Mouse (Mus musculus): Measurements from ENCODE around the gene Igf2. TPM values are rescaled to one million over a fixed set of nuclear protein-coding genes. Genes with fewer than 3 reads are reported as not detected.

Igf2 gene
- 100 to 1,000 TPM in 1 of 2 experiments, 10 to 100 TPM in 1; 66.5 to 109 TPM for total RNA-seq (2021)

DNA sequence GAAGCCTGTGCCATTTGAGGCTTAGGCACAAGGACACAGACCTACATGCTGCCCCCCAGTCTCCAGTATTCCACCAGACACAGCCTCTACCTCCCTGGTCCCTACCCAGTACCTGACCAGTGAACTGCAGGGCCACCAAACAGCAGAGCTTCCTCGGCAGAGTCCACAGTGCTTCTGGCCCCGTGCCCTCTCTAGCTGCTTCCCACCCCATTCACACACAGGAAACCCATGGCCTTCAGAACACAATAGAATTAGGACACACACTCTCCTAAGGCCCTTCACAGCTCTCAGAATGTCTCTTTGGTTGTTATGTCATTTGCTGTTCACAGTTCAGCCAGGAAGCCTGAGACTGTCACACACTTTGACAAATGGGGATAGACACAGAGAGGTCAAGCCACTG, at the start of gene Igf2:
Igf2 (minus strand) TSS at position 158 of the 400 bp plus-strand sequence.
- intact Hi-C loops (cut with DNase I): no loop called here
- no peak for DNase-seq (ENCODE audit: low spot score in 2 of 2)

DNA sequence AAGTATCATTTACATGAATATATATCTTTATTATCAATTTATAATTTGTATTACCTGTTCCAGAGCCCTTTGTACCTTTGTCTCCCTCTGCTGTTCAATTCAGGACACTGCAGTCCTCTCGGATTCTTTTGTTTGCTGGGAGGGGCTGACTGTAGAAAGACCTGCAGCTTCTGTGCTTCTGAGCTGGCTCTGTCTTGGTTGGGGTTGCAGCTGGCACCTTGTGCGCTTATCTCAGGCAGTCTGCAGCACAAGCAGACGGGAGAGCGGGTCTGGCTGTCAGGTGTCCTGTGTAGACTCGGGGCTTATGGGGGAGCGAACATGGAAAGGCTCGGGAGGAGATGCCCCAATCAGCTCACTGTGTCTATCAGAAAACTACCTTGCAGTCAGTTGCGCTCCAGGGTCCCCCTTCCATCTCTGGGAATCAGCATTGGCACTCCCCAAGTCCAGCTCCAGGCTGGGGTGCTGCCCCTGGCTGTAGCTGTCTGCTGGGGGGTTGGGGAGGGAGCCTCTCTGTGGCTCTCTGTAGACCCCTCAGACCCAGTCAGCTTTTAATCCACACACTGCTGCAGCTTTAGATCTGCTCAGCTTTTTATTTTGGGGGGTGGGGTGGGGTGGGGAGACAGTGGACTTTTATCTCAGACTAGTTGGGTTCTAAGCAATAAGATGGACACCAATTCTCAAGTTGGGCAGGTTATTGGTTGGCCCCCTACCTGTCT, 48.3 kb upstream of the Igf2 start:
- DNase-seq (ENCODE audit: low spot score in 2 of 2): peak; percentile 4 to 26
- intact Hi-C loops (cut with DNase I): no loop called here

DNA sequence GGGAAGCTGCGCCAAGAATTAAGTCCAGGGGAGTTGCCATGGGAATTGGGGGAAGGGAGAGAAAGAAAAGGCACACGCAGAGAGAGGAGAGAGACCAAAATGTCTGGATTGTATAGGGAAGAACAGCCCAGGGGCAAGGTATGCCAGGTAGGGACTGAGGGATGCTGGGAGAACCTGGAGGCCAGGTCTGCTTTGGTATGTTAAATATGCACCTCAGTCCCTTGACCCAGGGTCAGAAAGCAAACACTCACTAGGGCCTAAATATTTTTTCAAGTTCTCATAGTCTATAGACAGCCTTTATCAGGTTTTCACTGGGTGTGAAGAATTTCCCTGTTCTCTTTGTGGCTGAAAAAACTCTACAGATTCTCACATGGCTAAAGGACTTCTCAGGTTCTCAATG, 40.3 kb upstream of the Igf2 start:
- no peak for DNase-seq (ENCODE audit: low spot score in 2 of 2)
- intact Hi-C loops (cut with DNase I): no loop called here

DNA sequence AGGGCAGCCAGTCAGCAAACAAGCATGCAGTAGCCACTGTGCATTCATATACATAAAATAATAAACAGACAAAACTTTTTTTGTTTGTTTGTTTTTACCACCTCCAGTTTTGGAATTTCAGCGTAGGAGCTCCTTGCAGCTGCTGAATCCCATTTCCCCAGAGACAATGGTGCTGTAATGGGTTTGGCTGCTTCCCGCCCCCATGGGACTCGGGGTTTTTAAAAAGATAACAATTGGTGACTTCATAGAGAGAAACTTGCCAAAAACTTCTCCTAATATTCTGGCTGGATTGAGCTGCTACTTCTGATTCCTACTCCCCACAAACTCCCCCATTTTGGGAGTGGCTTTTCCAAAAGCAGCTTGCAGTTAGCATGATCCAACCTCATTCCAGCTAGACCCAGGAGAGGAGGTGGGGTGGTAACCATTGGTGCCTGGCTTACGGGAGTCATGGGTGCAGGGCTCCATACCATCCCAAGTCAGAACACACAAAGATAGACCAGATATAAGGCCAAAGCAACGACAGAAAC, 32.8 kb upstream of the Igf2 start:
- intact Hi-C loops (cut with DNase I): no loop called here

DNA sequence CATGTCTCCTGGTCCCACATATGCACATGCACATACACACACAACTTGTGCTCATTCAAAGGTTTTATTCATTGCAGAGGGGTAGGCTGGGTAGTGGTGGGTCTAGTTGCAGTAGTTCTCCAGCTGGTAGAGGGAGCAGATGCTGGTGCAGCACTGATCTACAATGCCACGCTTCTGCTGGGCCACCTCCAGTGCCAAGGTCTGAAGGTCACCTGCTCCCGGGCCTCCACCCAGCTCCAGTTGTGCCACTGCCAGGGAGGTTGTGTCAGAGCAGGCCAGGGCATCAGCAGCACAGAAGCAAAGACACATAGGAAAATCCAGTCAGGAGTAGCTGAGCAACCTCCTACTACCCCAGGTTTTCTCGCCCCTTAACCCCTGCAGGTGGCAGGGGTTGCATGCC, 12.0 kb upstream of the Igf2 start:
- intact Hi-C loops (cut with DNase I): no loop called here
- DNase-seq (ENCODE audit: low spot score in 2 of 2): no peak

More for the DNA sequence above, 32.8 kb upstream of the Igf2 start:
- DNase-seq (ENCODE audit: low spot score in 2 of 2): no peak

DNA sequence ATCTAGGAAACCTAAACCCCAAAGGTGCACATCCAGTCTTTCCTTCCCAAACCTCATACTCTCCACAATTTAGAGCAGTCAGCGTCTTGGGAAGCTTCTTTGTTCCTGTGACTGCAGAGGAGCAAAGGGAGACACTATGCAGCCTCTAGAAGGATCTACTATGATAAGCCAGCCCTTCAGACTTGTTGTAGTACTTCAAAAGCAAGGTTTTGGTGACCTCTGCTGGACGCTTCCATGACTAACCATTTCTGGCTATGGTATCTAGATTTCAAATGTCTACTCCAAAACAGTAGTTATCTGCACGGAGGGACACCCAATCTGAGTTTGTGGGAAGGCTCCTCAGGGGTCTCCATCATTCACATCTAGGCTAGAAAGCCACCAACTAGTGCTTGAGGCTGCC, 9.0 kb upstream of the Igf2 start:
- intact Hi-C loops (cut with DNase I): loop anchor here (2.0 kb wide), 1 partner anchor 359 kb away; no protein-coding TSS in a partner anchor

DNA sequence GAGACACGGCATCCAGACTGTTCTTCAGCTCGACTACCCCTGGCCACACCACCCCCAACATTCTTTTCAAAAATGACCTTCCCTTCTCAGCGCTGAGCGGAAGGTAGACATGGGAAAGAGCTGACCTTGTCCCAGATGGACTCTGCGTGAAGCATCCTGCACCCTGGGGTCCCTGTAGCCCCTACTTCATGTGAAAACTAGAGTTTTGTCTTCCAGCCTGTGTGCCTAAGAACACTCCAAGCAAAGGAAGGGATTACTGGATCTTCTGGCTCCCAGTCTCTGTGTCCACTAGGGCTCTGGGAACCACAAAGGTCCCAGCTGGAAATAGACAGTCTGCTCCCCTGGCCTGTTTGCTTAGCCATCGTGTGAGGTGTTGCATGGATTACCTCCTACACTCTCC, 8.5 kb upstream of the Igf2 start:
- intact Hi-C loops (cut with DNase I): loop anchor here (2.0 kb wide), 1 partner anchor 358 kb away; no protein-coding TSS in a partner anchor
- DNase-seq (ENCODE audit: low spot score in 2 of 2): no peak

More for the DNA sequence above, 9.0 kb upstream of the Igf2 start:
- DNase-seq (ENCODE audit: low spot score in 2 of 2): peak in 1 of 2 experiments; percentile 48

DNA sequence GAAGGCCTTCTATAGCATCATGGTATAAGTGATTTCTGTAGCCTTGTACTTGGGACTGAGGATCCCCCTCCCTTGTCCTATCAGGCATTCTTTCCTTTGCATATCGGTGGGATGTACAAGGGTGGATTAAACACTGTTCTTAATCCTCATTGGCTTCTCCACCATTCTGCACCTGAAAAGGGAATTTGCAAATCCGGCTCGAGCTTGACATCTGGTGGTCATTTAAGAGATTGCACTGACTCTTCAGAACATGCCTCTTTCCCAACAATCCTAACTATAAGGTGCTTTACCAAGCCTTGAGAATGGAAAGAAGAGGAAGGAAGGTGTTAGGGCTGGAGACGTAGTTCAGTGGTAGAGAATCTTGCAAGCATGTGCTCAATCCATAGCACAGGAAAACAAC, 5.5 kb upstream of the Igf2 start:
- intact Hi-C loops (cut with DNase I): loop anchor here (1.0 to 5.0 kb wide), 3 partner anchors 62 to 340 kb away; partner anchors contain the start of gene Mrpl23
- peak; percentile 42 to 47 for DNase-seq (ENCODE audit: low spot score in 2 of 2)

DNA sequence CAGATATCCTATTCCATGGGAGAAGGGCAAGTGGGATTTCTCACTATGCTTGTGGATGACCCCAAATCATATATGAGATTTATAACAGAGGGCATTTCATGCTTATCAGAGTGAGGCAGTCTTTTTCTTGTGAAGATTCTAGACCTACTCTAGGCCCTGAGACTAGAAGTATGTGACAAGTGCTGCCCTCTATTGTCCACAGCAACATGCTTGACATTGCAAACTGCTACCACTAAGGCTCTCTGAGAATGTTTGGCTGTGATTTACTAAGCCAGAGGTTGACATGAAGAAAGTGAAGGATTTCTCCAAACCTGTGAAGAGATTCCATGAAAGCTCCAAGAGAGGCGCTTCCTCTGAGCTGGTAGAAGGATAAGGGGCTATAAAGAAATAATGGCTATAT, 4.5 kb upstream of the Igf2 start:
- intact Hi-C loops (cut with DNase I): loop anchor here (2.0 to 5.0 kb wide), 3 partner anchors 139 to 339 kb away; partner anchors contain the start of gene Mrpl23
- DNase-seq (ENCODE audit: low spot score in 2 of 2): no peak

DNA sequence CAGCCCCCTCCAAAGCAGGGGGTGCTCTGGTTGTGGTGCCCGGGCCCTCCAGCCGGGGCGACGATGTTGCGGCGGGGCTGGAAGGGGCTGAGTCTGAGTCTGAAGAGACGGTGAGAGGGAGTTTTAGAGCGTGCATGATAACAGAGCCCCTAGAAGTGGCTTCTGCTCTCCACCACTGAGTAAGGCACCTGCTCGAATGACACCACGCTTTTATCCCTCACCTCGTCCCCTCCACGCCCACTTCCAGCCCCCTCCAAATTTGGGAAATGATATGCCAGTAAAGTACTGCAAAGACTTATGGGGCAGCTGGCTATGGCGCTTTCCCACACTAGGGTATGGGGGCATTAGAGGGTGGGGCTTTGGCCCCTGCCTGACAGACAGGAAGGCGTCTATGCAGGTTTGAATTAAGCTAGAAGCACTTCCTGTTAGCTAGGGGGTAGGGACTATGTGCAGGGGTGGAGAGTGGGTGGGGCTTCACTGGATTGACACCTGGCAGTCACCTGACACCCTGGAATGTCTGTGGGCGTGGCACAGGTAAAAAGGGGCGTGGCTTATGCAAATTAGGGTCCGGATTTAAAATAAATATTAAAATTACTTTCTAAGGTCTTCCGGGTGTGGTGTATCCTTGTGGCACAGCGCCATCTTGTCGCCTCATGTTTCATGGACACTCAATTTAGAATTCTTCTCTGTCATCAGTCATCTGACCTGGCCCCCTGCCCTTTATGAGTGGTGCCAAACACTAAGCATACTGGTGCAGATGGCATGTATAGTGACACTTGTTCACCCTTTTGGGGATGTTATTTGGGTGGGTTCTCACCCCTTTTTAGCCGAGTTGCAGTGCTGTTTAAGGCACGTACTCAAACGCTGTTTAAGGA, 3.4 kb upstream of the Igf2 start, which contains the start of gene Gm49394:
Gm49394 (minus strand) TSS at position 192 of the 875 bp plus-strand sequence.
- DNase-seq (ENCODE audit: low spot score in 2 of 2): no peak
- intact Hi-C loops (cut with DNase I): loop anchor here (2.0 to 5.0 kb wide), 3 partner anchors 138 to 338 kb away; partner anchors contain the start of gene Mrpl23

DNA sequence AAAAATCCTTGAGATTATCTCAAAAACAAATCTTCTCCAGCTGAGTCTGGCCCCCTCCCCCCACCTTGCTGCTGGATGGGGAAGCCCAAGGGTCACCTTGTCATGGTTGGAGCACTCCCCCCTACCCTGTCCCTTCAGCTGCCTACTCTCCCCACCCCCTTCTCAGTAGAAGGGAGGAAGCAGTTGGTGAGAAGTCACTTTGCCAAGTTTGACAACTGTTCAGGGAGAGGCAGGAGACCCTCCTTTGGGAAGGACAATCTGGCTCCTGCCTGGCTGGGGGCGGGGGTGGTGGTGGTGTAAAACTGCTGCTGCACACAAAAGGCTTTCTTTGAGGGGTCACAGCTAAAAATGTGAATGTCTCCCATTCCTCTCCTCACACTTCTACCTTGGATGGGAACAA, 1.7 kb upstream of the Igf2 start:
- intact Hi-C loops (cut with DNase I): no loop called here
- no peak for DNase-seq (ENCODE audit: low spot score in 2 of 2)

DNA sequence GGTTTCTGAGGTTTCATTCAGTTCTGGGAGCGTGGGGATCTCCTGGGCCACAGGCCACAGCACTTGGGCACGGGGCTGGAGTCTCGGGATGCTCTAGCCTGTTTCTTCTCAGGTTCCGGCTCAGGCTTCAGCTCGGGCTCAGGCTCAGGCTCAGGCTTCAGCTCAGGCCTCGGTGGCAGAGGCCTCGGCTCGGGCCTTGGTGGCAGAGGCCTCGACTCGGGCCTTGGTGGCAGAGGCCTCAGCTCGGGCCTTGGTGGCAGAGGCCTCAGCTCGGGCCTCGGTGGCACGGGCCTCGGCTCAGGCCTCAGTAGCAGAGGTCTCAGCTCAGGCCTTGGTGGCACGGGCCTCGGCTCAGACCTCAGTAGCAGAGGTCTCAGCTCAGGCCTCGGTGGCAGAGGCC, 905 bp upstream of the Igf2 start:
- intact Hi-C loops (cut with DNase I): no loop called here
- no peak for DNase-seq (ENCODE audit: low spot score in 2 of 2)

DNA sequence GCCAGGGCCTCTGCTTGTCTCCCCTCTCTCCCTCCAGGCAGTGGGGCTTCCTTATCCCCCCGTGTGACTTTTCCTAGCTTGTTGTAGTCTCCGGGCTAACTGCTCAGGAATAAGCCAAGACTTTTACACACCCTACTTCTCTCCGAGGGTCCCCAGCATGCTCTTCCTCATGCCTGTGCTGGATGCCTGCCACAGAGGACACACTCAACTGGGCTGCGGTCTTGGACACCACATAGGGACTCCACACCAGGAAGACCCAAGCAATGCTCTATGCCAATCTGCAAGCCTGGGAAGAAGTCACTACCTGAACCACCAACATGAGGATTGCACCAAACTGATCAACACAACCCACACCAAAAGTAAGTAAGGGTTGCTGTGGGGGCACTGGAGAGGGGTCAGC, 507 bp downstream of the Igf2 start:
- no peak for DNase-seq (ENCODE audit: low spot score in 2 of 2)
- intact Hi-C loops (cut with DNase I): no loop called here

DNA sequence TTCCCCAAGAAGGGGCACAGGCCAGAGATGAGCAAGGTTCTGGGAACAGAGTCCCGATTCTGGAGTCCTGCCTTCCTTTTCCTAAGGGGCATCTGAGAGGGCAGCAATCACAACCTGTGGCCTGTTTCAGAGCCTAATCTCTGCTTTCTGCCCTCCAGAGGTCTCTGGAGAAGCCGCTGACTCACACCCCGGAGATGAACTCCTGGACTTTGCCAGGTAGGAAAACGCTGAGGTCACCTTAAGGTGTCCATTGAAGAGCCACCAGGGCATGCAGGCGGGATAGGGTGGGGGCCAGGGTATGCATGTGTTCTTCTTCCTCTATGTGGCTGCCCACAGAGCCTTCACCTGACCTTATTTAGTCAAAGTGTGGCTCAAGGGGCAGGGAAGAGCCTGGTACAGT, 1.3 kb downstream of the Igf2 start:
- no peak for DNase-seq (ENCODE audit: low spot score in 2 of 2)
- intact Hi-C loops (cut with DNase I): no loop called here

DNA sequence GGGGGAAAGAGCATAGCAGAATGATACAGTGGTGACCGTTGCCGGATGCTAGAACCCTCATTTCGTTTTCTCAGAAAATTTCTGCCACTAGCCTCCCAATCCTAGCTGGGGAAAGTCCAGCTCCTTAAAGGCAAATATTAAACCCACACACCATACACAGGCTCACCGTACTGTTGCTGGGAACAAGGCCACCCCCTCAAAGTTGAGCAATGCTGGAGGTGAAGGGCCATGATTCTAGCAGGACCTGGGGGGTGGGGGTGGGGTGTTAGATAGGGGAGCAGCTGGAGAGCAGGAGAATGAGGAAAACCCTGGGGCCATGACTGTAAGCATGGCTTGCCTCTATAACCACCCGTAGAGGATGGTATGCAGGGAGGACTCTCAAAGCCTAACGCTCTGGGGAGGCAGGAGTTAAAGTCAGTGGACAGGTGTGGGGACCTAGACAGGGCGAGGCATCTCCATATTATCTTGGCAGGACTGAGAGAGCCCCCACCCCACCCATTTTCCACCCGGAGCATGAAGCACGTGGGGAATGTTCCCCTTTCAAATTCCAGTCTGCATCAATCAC, 2.1 kb downstream of the Igf2 start:
- DNase-seq (ENCODE audit: low spot score in 2 of 2): no peak
- intact Hi-C loops (cut with DNase I): no loop called here

DNA sequence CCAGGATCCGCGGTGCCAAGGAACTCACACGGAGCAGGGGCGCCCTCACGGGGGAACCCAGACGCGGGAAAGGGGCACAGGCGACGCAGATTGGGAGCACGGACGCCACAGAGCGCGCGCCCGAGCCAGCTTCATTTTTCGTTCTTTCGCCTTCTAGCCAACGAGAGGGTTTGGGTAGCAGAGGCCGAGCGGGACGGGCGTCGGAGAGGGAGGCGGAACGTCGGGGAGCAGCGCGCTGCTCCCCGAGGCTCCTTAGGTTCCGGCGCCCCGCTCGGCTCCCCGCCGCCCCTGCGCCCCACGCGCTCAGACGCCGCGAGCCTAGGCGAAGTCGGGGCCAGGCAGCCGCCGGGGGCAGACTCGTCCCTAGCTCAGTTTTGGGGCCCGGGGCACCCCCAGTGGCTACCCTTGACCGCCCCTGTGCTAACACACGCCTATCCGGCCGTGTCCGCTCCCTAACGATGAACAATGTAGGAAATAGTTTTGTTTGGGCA, 2.6 kb downstream of the Igf2 start:
- DNase-seq (ENCODE audit: low spot score in 2 of 2): no peak
- intact Hi-C loops (cut with DNase I): no loop called here

DNA sequence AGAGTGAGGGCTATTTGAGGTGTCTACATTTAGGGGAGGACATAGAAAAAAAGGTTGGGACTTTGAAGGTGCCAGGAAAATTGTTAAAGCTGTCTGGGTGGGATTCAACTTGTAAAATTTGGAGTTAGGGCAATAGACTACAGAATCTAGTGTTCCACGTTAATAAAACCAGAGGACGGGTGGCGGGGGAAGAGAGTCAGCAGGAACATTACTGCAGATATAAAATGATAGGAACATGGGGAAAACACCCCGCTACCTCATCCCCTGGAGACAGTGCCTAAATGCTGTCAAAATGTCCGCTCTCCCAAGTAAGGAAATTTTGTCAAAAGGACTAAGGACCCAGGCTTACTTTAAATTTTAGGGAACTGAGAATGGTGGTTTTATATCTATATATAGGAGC, 3.5 kb downstream of the Igf2 start:
- DNase-seq (ENCODE audit: low spot score in 2 of 2): no peak
- intact Hi-C loops (cut with DNase I): no loop called here

DNA sequence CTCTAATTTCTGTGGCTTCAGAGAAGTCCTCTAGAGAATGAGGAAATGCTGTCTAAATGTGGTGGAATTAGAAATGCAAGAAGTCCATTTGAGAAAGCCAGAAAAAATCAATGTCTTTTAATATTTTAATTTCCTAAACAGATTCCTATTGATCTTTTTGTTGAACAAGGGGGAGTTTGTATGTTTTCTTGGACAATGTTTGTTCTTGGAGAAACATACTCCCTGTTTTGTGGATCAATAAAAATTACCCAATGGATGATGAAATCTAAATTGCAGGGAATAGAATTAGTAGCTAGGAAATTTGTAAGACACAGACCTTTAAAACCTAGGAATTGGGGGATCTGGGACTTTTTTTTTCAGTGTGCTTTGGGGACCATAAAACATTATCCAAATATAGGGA, 4.8 kb downstream of the Igf2 start:
- no peak for DNase-seq (ENCODE audit: low spot score in 2 of 2)
- intact Hi-C loops (cut with DNase I): no loop called here

DNA sequence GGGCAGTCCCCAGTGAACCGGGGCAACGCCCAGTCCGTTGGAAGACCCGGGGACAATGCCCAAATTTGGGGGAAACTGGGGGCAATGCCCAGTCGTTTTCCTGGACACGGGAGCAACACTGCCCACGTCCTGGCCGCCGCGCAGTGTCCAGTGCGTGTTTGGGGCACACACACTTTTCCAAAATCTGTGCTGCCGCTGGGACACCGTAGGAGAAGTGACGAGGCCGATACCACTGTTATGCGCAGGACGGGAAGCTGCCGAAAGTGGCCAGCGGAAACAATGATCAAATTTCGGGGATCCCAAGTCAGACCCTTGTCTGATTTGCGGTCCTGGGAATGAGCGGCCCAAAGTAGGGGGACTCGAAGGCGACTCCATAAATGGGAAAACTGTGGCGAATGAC, 5.6 kb downstream of the Igf2 start:
- intact Hi-C loops (cut with DNase I): no loop called here
- DNase-seq (ENCODE audit: low spot score in 2 of 2): no peak

DNA sequence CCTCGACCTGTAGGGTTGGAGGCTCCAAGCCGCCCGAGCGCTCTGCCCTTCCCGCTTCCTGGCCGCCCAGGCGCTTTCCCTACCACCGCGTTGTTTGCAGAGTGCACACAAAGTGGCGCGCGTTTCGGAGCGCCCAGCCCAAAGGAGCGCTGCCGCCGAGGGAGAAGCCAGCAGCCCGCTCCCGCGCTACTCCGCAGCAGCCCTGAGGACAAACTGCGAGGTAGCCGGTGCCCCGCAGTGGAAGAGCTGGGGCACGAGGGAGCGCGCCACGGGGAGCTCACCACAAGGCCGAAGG, 6.0 kb downstream of the Igf2 start:
- DNase-seq (ENCODE audit: low spot score in 2 of 2): no peak
- intact Hi-C loops (cut with DNase I): no loop called here

Data from left cerebral cortex, postnatal 36 days (tissue).